Mouse (Mus musculus): Measurements from ENCODE around the gene Rab14. TPM values are rescaled to one million over a fixed set of nuclear protein-coding genes. Genes with fewer than 3 reads are reported as not detected.
A peak's percentile ranks its signal among the peaks of the same experiment; 100 is the strongest.

The Rab14 gene
- total RNA-seq (2021) = 100 to 1,000 TPM; 235 to 236 TPM

GRCm38 (mm10) chr2:35200898-35201668 lies at the start of gene Rab14:
Gene Rab14 (minus strand): TSS chr2:35201120.
- peak; percentile 99 for DNase-seq (ENCODE audit: extremely low spot score in 1 of 2, low spot score in 1 of 2)

- no peak for DNase-seq (ENCODE audit: extremely low spot score in 1 of 2, low spot score in 1 of 2)
These were observed 46.8 kb upstream of the Rab14 start for GRCm38 (mm10) chr2:35247763-35248162.

- DNase-seq (ENCODE audit: extremely low spot score in 1 of 2, low spot score in 1 of 2) = no peak
These were observed 43.3 kb upstream of the Rab14 start for GRCm38 (mm10) chr2:35244241-35244640.

GRCm38 (mm10) chr2:35235021-35235420 lies 34.1 kb upstream of the Rab14 start:
- no peak for DNase-seq (ENCODE audit: extremely low spot score in 1 of 2, low spot score in 1 of 2)

DNA sequence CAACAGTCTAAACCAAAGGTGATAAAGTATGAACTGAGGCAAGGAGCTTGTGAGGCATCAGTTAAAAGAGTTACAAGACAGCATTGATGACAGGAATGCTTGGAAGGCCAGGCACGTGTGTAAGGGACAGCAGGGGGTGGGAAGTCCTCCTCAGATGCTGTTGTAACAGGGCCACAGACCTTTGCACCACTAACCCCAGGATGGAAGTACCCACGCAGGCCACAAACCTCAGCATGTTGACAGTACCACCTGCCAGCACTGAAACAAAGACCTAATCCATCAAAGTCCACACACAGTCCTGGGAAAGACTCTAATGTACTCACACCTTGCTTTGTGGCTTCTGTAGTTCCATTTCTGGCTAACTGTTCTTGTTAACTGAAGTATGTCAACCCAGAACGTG lies 33.0 kb upstream of the Rab14 start:
- no peak for DNase-seq (ENCODE audit: extremely low spot score in 1 of 2, low spot score in 1 of 2)

DNA sequence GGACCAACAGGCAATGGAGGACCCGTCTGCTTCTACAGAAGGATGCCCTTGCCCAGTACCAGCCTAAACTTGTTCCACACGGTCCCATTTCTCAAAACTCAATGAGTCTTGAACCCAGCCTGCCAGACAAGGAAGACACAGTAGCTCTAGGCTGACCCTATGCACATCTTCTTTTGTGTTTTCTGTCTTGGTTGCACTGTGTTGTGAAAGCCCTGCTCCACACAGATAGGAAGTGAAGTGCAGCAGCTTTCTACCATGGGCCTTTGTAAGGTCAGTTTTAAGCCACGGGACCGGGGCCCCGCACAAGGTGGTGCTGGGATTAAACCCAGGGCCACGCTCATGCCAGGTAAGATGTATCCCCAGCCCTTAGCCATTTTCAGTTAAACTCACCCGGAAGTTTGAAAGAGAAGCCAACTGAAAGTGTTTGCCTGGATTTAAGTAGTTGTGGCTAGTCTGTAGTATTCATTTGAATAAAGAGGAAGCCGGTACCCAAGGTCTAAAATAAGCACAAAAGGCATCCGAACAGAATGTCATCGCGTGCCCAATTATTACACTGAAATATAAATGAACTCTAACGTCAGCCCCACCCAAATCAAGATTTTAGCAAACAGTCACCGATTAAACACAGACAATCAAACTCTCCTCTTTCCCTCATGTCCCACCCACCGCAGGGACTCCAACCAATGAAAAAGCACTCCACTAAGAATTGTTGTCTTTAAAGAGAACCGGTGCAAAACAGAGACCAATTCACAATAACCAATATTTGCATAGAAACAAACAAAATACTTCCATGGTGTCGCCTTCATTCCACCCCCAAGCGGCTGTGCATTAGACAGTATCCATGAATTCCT lies 31.9 kb upstream of the Rab14 start:
- no peak for DNase-seq (ENCODE audit: extremely low spot score in 1 of 2, low spot score in 1 of 2)

DNA sequence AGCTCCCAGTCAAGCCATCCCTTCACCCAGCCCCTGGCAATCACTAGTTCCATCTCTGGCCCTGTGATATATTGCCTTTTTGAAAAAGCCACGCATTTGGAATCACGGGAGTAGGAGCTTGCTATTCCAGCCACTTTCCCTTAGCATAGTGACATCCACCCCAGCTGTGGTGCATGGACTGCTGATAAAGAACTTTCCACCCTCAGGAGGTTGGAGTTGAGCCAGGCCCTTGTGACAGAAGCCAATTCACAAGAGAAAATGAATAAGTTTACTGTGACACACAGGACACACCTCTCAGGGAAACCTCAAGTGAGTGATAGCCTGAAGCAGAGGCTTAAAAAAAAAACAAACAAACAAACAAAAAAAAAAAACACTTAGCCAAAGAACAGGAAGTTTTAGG lies 31.0 kb upstream of the Rab14 start:
- DNase-seq (ENCODE audit: extremely low spot score in 1 of 2, low spot score in 1 of 2) = no peak

- no peak for DNase-seq (ENCODE audit: extremely low spot score in 1 of 2, low spot score in 1 of 2)
These were observed 29.3 kb upstream of the Rab14 start for GRCm38 (mm10) chr2:35230215-35230614.

DNA sequence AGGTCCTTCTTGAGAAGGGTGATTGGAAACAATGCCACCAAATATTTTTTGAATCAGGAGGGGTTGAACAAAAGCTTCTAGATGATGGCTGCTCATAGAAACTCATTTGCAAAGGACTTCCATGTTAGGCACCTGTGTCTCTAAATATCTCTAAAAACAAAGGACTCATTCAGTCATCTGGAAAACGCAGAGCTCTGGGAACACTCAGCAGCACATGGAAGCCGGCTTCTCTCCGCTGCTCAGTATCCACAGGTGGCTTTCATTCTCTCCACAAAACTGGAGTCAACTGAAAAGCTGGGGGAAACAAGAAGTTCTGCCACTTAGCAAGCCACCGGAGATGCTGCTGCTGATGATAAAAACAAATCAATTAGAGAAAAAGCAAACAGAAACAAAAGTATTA lies 27.2 kb upstream of the Rab14 start:
- DNase-seq (ENCODE audit: extremely low spot score in 1 of 2, low spot score in 1 of 2) = no peak

DNA sequence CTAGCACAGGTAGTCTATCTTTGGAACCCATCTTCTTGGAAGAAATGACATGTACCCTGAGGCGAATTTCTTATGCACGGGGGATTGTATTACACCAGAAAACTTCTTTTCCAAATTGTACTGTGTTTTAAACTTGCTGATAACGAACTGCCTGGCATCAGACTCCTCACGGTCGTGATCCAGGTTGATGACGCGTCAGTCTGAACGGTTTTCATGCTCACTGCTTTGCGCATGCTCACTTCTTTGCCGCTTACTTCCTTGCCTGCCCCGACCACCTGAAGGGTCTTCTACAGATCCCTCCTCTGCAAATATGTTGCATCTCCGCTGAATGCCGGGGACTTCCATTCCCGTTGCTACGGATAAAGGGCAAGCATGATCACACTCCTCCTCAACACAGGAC lies 23.4 kb upstream of the Rab14 start:
- DNase-seq (ENCODE audit: extremely low spot score in 1 of 2, low spot score in 1 of 2) = no peak

DNA sequence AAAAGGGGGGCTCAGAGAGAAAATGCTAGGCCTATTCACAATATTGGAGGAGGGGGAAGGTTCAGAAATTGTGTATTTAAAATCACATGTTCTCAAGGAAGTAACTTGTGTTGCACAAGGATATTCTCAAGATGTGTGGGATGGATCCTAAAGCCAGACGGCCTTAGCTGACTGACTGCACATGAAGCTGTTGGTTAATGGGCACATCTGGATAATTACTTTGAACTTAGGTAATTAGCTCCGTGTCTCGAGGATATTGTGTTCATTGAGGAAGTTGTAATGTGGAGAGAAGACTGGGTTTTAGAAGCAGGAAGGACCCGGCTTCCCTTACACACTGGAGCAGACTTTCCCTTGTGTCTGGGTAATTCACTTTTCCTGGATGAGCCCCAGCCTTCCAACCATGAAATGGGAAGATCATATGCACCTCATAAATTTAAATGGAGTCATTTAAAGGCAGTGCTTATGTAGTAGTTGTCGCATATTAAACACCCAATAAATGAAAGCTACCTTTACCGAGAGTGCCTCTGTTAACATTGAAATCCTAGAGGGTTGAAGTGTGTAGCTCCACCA lies 22.0 kb upstream of the Rab14 start:
- no peak for DNase-seq (ENCODE audit: extremely low spot score in 1 of 2, low spot score in 1 of 2)

DNA sequence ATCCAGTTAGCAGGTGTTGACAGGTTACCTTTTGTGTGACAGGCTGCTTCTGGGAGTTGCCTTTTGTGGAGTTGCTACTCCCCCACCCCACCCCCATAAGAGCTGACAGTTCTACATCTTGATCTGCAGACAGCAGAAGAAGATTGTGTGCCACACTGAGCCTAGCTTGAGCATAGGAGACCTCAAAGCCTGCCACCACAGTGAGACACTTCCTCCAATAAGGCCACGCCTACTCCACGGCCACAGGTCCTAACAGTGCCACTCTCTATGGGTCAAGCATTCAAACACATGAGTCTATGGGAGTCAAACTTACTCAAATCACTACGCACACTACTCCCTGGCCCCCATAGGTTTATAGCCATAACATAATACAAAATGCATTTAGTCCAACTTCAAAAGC lies 17.8 kb upstream of the Rab14 start:
- no peak for DNase-seq (ENCODE audit: extremely low spot score in 1 of 2, low spot score in 1 of 2)

- DNase-seq (ENCODE audit: extremely low spot score in 1 of 2, low spot score in 1 of 2) = no peak
These were observed 15.8 kb upstream of the Rab14 start for GRCm38 (mm10) chr2:35216701-35217100.

DNA sequence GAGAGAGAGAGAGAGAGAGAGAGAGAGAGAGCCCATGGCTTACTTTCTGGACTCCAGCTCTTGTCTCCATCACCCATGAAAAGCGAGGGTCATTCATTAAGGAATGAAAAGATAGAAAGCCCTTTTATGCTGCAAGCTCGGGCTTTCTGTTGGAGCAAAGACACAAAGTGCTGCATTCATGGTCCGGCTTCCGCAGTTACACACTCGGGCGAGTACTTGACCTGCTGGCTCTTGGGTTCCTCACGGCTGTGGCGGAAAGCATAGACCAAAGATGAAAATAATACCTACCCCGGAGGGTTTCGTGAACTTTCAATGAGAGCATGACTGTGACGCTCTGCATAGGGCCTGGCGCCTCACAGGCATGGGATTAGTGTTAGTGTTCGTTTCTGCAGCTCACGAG lies 14.4 kb upstream of the Rab14 start:
- no peak for DNase-seq (ENCODE audit: extremely low spot score in 1 of 2, low spot score in 1 of 2)

- peak; percentile 75 to 91 for DNase-seq (ENCODE audit: extremely low spot score in 1 of 2, low spot score in 1 of 2)
These were observed 14.0 kb upstream of the Rab14 start for GRCm38 (mm10) chr2:35214881-35215358.

- DNase-seq (ENCODE audit: extremely low spot score in 1 of 2, low spot score in 1 of 2) = no peak
These were observed 12.5 kb upstream of the Rab14 start for GRCm38 (mm10) chr2:35213345-35213910.

DNA sequence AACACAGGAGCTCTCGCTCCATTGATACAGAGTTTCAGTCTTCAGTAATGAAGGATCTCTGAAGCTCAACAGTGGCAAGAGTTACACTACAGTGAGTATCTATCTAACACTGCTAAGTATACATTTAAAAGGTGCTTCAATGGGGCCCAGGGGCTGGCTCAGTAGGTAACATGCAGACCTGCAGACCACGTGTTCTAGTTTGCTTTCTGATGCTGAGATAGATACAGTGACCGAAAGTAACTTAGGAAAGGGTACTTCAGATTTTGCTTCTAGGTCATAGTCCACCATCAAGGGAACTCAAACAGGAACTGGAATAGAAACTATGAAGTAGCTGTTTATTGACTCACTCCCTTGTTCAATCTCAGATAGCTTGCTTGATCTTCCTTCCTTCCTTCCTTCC lies 10.8 kb upstream of the Rab14 start:
- no peak for DNase-seq (ENCODE audit: extremely low spot score in 1 of 2, low spot score in 1 of 2)

DNA sequence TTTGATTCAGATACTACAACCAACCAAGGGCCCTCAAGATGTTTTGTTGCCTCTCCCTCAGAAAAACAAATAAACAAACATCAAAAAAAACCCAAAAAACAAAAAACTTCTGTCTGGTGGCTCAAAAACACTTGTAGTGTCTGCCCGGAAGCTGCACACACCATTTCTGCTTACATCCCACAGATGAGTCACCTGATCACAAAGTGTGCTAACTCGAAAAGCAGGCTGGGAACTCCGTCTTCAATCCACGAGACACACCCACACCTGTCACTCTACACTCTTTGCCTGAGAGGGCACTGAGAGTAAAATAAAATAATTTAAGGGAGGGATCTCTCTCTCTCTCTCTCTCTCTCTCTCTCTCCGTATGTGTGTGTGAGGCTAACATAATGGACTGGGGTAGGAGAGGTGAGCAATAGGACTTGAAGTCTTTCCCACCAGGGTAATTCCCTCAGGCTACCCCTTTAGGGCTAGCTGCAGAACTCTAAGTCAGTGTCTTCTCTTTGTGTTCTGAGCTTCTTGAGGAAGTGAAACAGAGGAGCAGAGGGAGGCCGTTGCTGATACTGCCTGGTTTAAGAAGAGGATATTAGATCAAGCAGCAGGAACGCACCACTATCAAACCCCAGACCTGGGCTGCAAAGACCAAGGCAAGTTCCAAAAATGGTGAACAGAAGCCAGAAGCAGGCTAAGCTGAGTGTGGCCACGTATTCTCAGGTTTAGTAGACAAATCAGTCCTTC lies 8.2 kb upstream of the Rab14 start:
- DNase-seq (ENCODE audit: extremely low spot score in 1 of 2, low spot score in 1 of 2) = no peak

- DNase-seq (ENCODE audit: extremely low spot score in 1 of 2, low spot score in 1 of 2) = no peak
These were observed 7.1 kb upstream of the Rab14 start for GRCm38 (mm10) chr2:35208054-35208453.

DNA sequence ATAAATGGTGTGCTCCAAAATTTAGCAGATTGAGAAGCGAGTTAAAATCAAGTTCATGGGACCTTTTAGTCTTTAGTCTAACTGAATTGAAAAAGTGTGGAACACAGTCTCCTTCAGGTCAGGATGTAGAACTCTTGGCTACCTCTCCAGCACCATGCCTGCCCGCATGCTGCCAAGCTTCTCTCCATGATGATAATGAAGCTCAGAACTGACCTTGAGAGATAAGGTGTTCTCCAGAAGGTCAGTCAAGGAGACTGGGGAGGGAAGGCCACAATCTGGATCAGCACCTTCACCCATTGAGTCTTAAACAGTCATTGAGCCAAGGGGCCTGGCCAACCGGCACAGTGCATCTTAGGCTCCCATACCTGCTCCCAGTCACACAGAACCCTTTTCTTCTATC lies 5.8 kb upstream of the Rab14 start:
- no peak for DNase-seq (ENCODE audit: extremely low spot score in 1 of 2, low spot score in 1 of 2)

Measured in layer of hippocampus, postnatal 25 days (tissue).